Mouse (Mus musculus) MEL (cell line): Measurements from ENCODE around the gene Vcp. TPM values are rescaled to one million over a fixed set of nuclear protein-coding genes. Genes with fewer than 3 reads are reported as not detected.
A peak's percentile ranks its signal among the peaks of the same experiment; 100 is the strongest.

Source experiments
- DNase-seq: peaks from one replicate; pipeline ENCODE4 v3.0.0; 2011; ENCODE audit warnings: low read depth, low spot score
- H3K27ac ChIP-seq: 2 replicates; pipeline ENCODE4 v1.5.1; 2012; ENCODE audit warnings: low read depth, mild to moderate bottlenecking, control low read depth, low read length, moderate library complexity; ENCODE audit not compliant: control insufficient read depth
- H3K27me3 ChIP-seq, 2 experiments: fragments of 150-350 bp in 1 of 2; sonication (generic) in 1 of 2; 2 replicates each; pipeline ENCODE4 v1.6.1; 2012; ENCODE audit warnings: low read length in 2 of 2, mild to moderate bottlenecking in 2 of 2, improper control_type of control experiment in 1 of 2, moderate library complexity in 1 of 2; ENCODE audit not compliant: insufficient read depth in 2 of 2, control insufficient read depth in 1 of 2
- H3K36me3 ChIP-seq, 2 experiments: 2 replicates each; pipeline ENCODE4 v1.6.1; 2012 to 2014; ENCODE audit warnings: low read length in 2 of 2, improper control_type of control experiment in 1 of 2, inconsistent platforms in 1 of 2, mild to moderate bottlenecking in 1 of 2; ENCODE audit not compliant: insufficient read depth in 2 of 2, control insufficient read depth in 1 of 2
- H3K4me1 ChIP-seq, 2 experiments: fragments of 150-350 bp in 1 of 2; sonication (generic) in 1 of 2; 2 replicates each; pipeline ENCODE4 v1.6.1; 2012; ENCODE audit warnings: low read length in 2 of 2, improper control_type of control experiment in 1 of 2, mild to moderate bottlenecking in 1 of 2; ENCODE audit not compliant: insufficient read depth in 2 of 2, control insufficient read depth in 1 of 2
- H3K4me3 ChIP-seq, 2 experiments: fragments of 150-350 bp in 1 of 2; sonication (generic) in 1 of 2; 2 replicates each; pipeline ENCODE4 v1.5.1; 2012; ENCODE audit warnings: low read depth in 2 of 2, low read length in 2 of 2, mild to moderate bottlenecking in 2 of 2, moderate library complexity in 2 of 2, control low read depth in 1 of 2, improper control_type of control experiment in 1 of 2; ENCODE audit not compliant: control insufficient read depth in 1 of 2, insufficient read depth in 1 of 2
- H3K79me2 ChIP-seq: 2 replicates; pipeline ENCODE4 v1.6.1; 2012; ENCODE audit warnings: mild to moderate bottlenecking, low read length, moderate library complexity; ENCODE audit not compliant: control insufficient read depth, poor library complexity, insufficient read depth
- H3K9ac ChIP-seq: 2 replicates; pipeline ENCODE4 v1.6.1; 2012; ENCODE audit warnings: low read depth, mild to moderate bottlenecking, control low read depth, low read length, moderate library complexity; ENCODE audit not compliant: control insufficient read depth, poor library complexity, severe bottlenecking
- H3K9me3 ChIP-seq: fragments of 150-350 bp; sonication (generic); replicated peaks from 2 replicates; pipeline ENCODE4 v1.6.1; 2012; ENCODE audit warnings: mild to moderate bottlenecking, low read length, improper control_type of control experiment, moderate library complexity; ENCODE audit not compliant: insufficient read depth
- CHD1 ChIP-seq: IDR thresholded peaks from 2 replicates; pipeline ENCODE4 v1.6.1; 2012; ENCODE audit warnings: low read depth, mild to moderate bottlenecking, inconsistent platforms, low read length, improper control_type of control experiment
- CHD2 ChIP-seq: IDR thresholded peaks from 2 replicates; pipeline ENCODE4 v1.6.1; 2011; ENCODE audit warnings: low read length, improper control_type of control experiment
- CTCF ChIP-seq, 3 experiments: IDR thresholded peaks in 2 of 3; conservative IDR thresholded peaks in 1 of 3; 2 replicates each; pipeline ENCODE4 v1.5.1; 2011 to 2012; ENCODE audit warnings: low read length in 3 of 3, low read depth in 2 of 3, mild to moderate bottlenecking in 2 of 3, improper control_type of control experiment in 1 of 3, inconsistent platforms in 1 of 3, mixed read lengths in 1 of 3, moderate library complexity in 1 of 3; ENCODE audit not compliant: control insufficient read depth in 1 of 3, insufficient read depth in 1 of 3, poor library complexity in 1 of 3, severe bottlenecking in 1 of 3
- E2F4 ChIP-seq: IDR thresholded peaks from 2 replicates; pipeline ENCODE4 v1.6.1; 2011; ENCODE audit warnings: low read depth, low read length, improper control_type of control experiment, borderline replicate concordance
- EP300 ChIP-seq, 2 experiments: IDR thresholded peaks; 2 replicates each; pipeline ENCODE4 v1.6.1; 2011; ENCODE audit warnings: improper control_type of control experiment in 2 of 2, low read length in 2 of 2, low read depth in 1 of 2, mild to moderate bottlenecking in 1 of 2
- ETS1 ChIP-seq: IDR thresholded peaks from 2 replicates; pipeline ENCODE4 v1.6.1; 2012; ENCODE audit warnings: low read depth, mild to moderate bottlenecking, inconsistent platforms, low read length, improper control_type of control experiment, moderate library complexity
- GATA1 ChIP-seq: IDR thresholded peaks from 2 replicates; pipeline ENCODE4 v1.6.1; 2011; ENCODE audit warnings: low read depth, low read length, improper control_type of control experiment
- HCFC1 ChIP-seq: IDR thresholded peaks from 2 replicates; pipeline ENCODE4 v1.6.1; 2012; ENCODE audit warnings: low read depth, mild to moderate bottlenecking, inconsistent platforms, low read length, improper control_type of control experiment, moderate library complexity
- JUND ChIP-seq: IDR thresholded peaks from 2 replicates; pipeline ENCODE4 v1.6.1; 2011; ENCODE audit warnings: low read depth, mild to moderate bottlenecking, improper control_type of control experiment, low read length
- MAZ ChIP-seq: IDR thresholded peaks from 2 replicates; pipeline ENCODE4 v1.6.1; 2012; ENCODE audit warnings: low read depth, mild to moderate bottlenecking, inconsistent platforms, low read length, improper control_type of control experiment
- MEF2A ChIP-seq: IDR thresholded peaks from 2 replicates; pipeline ENCODE4 v1.6.1; 2014; ENCODE audit warnings: low read depth, mild to moderate bottlenecking, inconsistent platforms, low read length, improper control_type of control experiment; ENCODE audit not compliant: poor library complexity, insufficient replicate concordance, severe bottlenecking; ENCODE audit errors: extremely low read depth
- MYC ChIP-seq: IDR thresholded peaks from 2 replicates; pipeline ENCODE4 v1.6.1; 2011; ENCODE audit warnings: low read depth, mild to moderate bottlenecking, low read length, improper control_type of control experiment, moderate library complexity
- POLR2AphosphoS2 ChIP-seq: IDR thresholded peaks from 2 replicates; pipeline ENCODE4 v1.6.1; 2011; ENCODE audit warnings: low read length, improper control_type of control experiment
- POLR2AphosphoS5 ChIP-seq: IDR thresholded peaks from 2 replicates; pipeline ENCODE4 v1.6.1; 2012; ENCODE audit warnings: low read depth, borderline replicate concordance, mild to moderate bottlenecking, inconsistent platforms, low read length, moderate library complexity, mixed read lengths
- RAD21 ChIP-seq: IDR thresholded peaks from 2 replicates; pipeline ENCODE4 v1.6.1; 2011; ENCODE audit warnings: mild to moderate bottlenecking, low read depth, low read length, improper control_type of control experiment
- RCOR1 ChIP-seq: IDR thresholded peaks from 2 replicates; pipeline ENCODE4 v1.6.1; 2012; ENCODE audit warnings: low read depth, mild to moderate bottlenecking, inconsistent platforms, low read length, improper control_type of control experiment
- SIN3A ChIP-seq: IDR thresholded peaks from 2 replicates; pipeline ENCODE4 v1.6.1; 2012; ENCODE audit warnings: low read length, improper control_type of control experiment, inconsistent platforms
- SMC3 ChIP-seq: IDR thresholded peaks from 2 replicates; pipeline ENCODE4 v1.6.1; 2011; ENCODE audit warnings: low read depth, low read length, improper control_type of control experiment
- TAL1 ChIP-seq: IDR thresholded peaks from 2 replicates; pipeline ENCODE4 v1.6.1; 2012; ENCODE audit warnings: mild to moderate bottlenecking, inconsistent platforms, low read length, moderate library complexity, mixed read lengths
- ZC3H11A ChIP-seq: IDR thresholded peaks from 2 replicates; pipeline ENCODE4 v1.6.1; 2012; ENCODE audit warnings: low read depth, mild to moderate bottlenecking, inconsistent platforms, low read length, improper control_type of control experiment
- polyA plus RNA-seq, 2 experiments: library from polyadenylated mRNA; stranded (reverse) in 1 of 2; unstranded in 1 of 2; fragments of >175 nt in 1 of 2; fragments of >200 nt in 1 of 2; gene quantifications; 2 replicates each; pipeline versions ENCODE4 v1.2.1 to v1.2.4; 2012; ENCODE audit warnings: low replicate concordance in 2 of 2, low read depth in 1 of 2; ENCODE audit not compliant: insufficient read length in 2 of 2, insufficient read depth in 1 of 2, missing spikeins in 1 of 2
- total RNA-seq: library from RNA; depleted of rRNA; stranded (reverse); fragments of 300-350 nt; gene quantifications from 2 replicates; pipeline ENCODE4 v1.2.3, GENCODE M21; 2012

The Vcp gene
- total and polyA plus RNA-seq, 3 experiments = 264 to 792 (median 420) TPM

DNA sequence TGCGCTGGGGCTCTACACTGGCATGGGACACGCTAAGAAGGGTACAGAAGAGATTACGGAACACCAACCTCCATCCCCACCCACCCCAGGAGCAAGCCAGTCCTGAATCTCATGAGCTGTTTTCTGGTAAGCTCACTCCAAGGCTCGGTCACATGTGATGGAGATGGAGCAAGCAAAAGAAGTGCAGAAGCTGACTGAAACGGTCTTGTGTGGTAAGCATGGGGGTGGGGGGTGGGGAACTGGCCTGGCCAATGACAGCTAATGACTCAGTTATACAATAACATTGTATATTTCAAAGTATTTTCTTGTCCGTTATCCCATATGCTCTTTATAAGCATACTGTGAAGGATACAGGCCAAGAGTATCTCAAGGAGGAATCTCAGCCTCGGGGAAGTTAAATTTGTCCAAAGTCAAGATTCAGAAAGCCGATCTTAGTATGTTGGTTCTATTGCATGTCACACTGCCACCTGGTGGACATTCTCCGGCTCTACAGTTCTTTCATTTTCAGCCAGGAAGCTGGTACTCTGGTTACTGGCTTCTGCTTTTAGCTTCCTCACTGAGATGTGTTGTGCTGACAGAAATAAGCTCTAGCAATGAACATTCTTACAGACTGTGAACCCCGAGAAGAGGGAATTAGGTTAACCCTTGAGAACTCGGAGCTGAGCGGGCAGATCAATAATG is 35.1 kb downstream of the Vcp start (continued):
- TF ChIP-seq MYC (no peak), CHD2 (no peak), EP300 (IDR thresholded peaks at IDR 0.05; ENCODE audit: low read depth in 1 of 2, low read length in 2 of 2) (no peak), SMC3 (peak; percentile 83)

DNA sequence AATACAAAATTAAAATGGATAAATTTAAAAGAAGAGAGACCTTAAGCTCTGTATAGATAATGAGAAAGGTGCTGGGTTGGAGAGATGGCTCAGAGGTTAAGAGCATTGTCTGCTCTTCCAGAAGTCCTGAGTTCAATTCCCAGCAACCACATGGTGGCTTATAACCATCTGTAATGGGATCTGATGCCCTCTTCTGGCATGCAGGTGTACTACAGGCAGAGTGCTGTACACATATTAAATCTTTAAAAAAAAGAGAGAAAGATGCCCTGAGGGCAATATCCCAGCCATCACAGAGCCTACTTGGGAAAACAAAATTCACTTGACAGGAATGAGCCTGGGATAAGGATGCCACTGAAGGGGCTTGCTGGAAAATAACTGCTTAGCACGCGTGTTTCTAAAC is 36.8 kb downstream of the Vcp start:
- Histone ChIP-seq H3K79me2 (no peaks in the 10 kb centered on the region), H3K36me3 (peaks cover 0 to 3% of the 10 kb centered on the region in 2 experiments; a peak in 2 of 4 replicates), H3K27ac (no peak overlapping the region), H3K4me1 (peaks cover 0 to 4% of the 10 kb centered on the region in 2 experiments; a peak in 1 of 4 replicates), H3K9ac (no peak overlapping the region), H3K27me3 (no peaks in the 10 kb centered on the region), H3K4me3 (no peak overlapping the region), H3K9me3 (no peaks in the 10 kb centered on the region)
- no peak for DNase-seq
- TF ChIP-seq MEF2A = no peak
- TF ChIP-seq TAL1 = no peak
- TF ChIP-seq RCOR1 = no peak
- no peak for TF ChIP-seq SIN3A
- TF ChIP-seq JUND = no peak
- TF ChIP-seq E2F4 = no peak
- TF ChIP-seq ETS1 = no peak
- no peak for TF ChIP-seq CHD1
- no peak for TF ChIP-seq MYC
- TF ChIP-seq POLR2AphosphoS2 = no peak
- no peak for TF ChIP-seq GATA1
- no peak for TF ChIP-seq CHD2
- no peak for TF ChIP-seq POLR2AphosphoS5
- no peak for TF ChIP-seq HCFC1
- TF ChIP-seq ZC3H11A = no peak
- no peak for TF ChIP-seq MAZ
- TF ChIP-seq, all 39 proteins: peak for 0

DNA sequence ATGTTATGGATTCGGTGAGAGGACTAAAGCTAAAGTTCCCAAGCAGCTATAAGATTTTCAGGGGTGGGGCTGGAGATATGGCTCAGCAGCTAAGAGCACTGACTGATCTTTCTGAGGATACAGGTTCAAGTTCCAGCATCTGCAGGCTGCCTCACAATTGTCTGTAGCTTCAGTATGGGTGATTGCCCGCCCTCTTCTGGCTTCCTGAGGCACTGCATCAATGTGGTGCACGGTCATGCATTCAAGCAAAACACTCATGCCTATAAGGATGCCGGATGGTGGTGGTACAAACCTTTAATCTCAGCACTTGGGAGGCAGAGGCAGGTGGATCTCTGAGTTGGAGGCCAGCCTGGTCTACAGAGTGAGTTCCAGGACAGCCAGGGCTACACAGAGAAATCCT is 38.7 kb downstream of the Vcp start:
- H3K79me2 ChIP-seq = no peaks in the 10 kb centered on the region
- no peak overlapping the region for H3K4me3 ChIP-seq
- no peak overlapping the region for H3K27ac ChIP-seq
- H3K36me3 ChIP-seq = peaks cover 0 to 4% of the 10 kb centered on the region in 2 experiments; a peak in 2 of 4 replicates
- H3K9ac ChIP-seq = no peak overlapping the region
- peak; percentile 82 for DNase-seq
- peaks cover 0 to 4% of the 10 kb centered on the region in 2 experiments; a peak in 1 of 4 replicates for H3K4me1 ChIP-seq
- H3K9me3 ChIP-seq = no peaks in the 10 kb centered on the region
- TF ChIP-seq RAD21 (peak; percentile 50), MEF2A (no peak), ZC3H11A (peak; percentile 55), EP300 (IDR thresholded peaks at IDR 0.05; ENCODE audit: low read depth in 1 of 2, low read length in 2 of 2) (no peak), SMC3 (peak; percentile 77), CTCF (IDR thresholded peaks at IDR 0.05 in 2 of 3, conservative IDR thresholded peaks at IDR 0.05 in 1 of 3; ENCODE audit: control insufficient read depth in 1 of 3, insufficient read depth in 1 of 3, low read depth in 2 of 3, low read length in 3 of 3, poor library complexity in 1 of 3, severe bottlenecking in 1 of 3) (peak; percentile 72 to 87 (median 79))
- H3K27me3 ChIP-seq = no peaks in the 10 kb centered on the region
